Mouse (Mus musculus) liver, embryonic 14.5 days (tissue): ENCODE results near the gene Mndal.
"Not testable (repeated sequence)": the region's sequence is repeated elsewhere in the genome, so short reads cannot be mapped to it uniquely, and the experiment has no call there.

Experiments
- CTCF ChIP-seq: IDR thresholded peaks from 2 replicates; pipeline ENCODE4 v1.5.1; 2016; ENCODE audit warnings: antibody characterized with exemption, low read depth, control low read depth
- EP300 ChIP-seq: IDR thresholded peaks from 2 replicates; pipeline ENCODE4 v1.6.1; 2016; ENCODE audit warnings: antibody characterized with exemption, low read depth

DNA sequence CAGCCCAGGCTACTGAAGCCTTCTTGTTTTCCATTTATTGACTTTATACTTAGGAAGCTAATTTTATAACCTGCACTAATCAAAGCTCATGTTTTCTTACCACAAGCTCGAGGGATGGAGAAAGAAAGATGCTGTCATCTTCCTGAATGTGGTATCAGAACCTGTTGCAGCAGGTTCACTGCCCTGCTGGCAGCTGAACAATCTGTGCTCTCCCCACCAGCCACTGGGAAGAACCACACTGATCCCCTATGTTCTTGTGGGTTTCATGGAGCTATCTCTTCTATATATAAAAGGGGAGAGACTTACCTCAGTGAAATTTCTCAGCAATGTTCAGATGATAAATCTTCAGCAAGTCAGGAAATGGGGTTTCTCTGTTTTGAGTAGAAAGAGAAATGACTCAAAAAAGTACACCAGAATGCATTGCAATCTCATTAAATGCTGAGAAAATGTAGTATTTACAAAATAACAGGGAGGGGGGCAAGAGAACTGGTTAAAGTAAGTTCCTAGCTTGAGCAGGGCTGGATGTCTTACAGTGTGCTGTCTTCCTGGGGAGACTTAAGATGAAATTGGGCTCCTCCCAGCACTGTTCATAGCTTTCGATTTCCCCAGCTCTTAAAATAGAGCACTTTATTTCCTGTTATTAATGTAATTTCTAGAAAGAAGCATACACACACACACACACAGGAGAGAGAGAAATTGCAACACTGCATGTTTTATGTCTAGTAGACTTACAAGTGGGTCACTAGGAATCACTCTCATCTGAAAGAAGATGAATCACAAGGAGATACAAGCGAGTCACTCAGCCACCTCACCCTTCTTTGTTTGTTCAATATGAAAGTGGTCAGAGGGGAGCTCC lies at the start of gene Mndal, which contains the start of gene Ifi203:
- not testable (repeated sequence) for TF ChIP-seq CTCF, EP300
